Mouse (Mus musculus) lung, postnatal 0 days (tissue): Measurements from ENCODE around the gene Ubc. TPM values are rescaled to one million over a fixed set of nuclear protein-coding genes. Genes with fewer than 3 reads are reported as not detected.

ENCODE experiments used
- ATAC-seq: fragments of 200-750 bp; cut with Nextera tagmentation; 2 replicates; pipeline ENCODE4 v1.8.0; 2017; ENCODE audit warnings: moderate library complexity
- DNase-seq: peaks from one replicate; pipeline ENCODE4 v3.0.0-alpha.2; 2016; ENCODE audit warnings: low spot score
- H3K27ac ChIP-seq: fragments of 300-500 bp; sonication (generic); 2 replicates; pipeline ENCODE4 v1.5.1; 2014; ENCODE audit warnings: antibody characterized with exemption, mild to moderate bottlenecking, low read length, mixed read lengths
- H3K27me3 ChIP-seq: fragments of 300-500 bp; sonication (generic); replicated peaks from 2 replicates; pipeline ENCODE4 v1.6.1; 2014; ENCODE audit warnings: low read length, mixed read lengths; ENCODE audit not compliant: insufficient read depth
- H3K36me3 ChIP-seq: fragments of 300-500 bp; sonication (generic); 2 replicates; pipeline ENCODE4 v1.6.1; 2014; ENCODE audit warnings: low read length, mixed read lengths; ENCODE audit not compliant: insufficient read depth
- H3K4me1 ChIP-seq: fragments of 300-500 bp; sonication (generic); 2 replicates; pipeline ENCODE4 v1.6.1; 2014; ENCODE audit warnings: antibody characterized with exemption, low read depth, low read length, mixed read lengths; ENCODE audit not compliant: insufficient read depth
- H3K4me2 ChIP-seq: fragments of 300-500 bp; sonication (generic); replicated peaks from 2 replicates; pipeline ENCODE4 v1.6.1; 2014; ENCODE audit warnings: low read depth, mild to moderate bottlenecking, low read length, moderate library complexity, mixed read lengths
- H3K4me3 ChIP-seq: fragments of 300-500 bp; sonication (generic); 2 replicates; pipeline ENCODE4 v1.5.1; 2014; ENCODE audit warnings: low read depth, low read length
- H3K9ac ChIP-seq: fragments of 300-500 bp; sonication (generic); replicated peaks from 2 replicates; pipeline ENCODE4 v1.6.1; 2014; ENCODE audit warnings: low read depth, mild to moderate bottlenecking
- H3K9me3 ChIP-seq: fragments of 300-500 bp; sonication (generic); 2 replicates; pipeline ENCODE4 v1.6.1; 2016; ENCODE audit warnings: low read length, mixed read lengths
- CTCF ChIP-seq: IDR thresholded peaks from 2 replicates; pipeline ENCODE4 v1.5.1; 2016; ENCODE audit warnings: antibody characterized with exemption, mild to moderate bottlenecking
- EP300 ChIP-seq: IDR thresholded peaks from 2 replicates; pipeline ENCODE4 v1.6.1; 2016; ENCODE audit warnings: antibody characterized with exemption, mild to moderate bottlenecking, control low read depth
- WGBS: fragments of 180-500 bp; shearing (Covaris S2); extraction: QIAGEN DNeasy Blood & Tissue Kit; methylation state at CpG from one replicate; pipeline ENCODE4 v1.1.7; 2014; 5-methylcytosine and 5-hydroxymethylcytosine counted together
- polyA plus RNA-seq: library from polyadenylated mRNA; unstranded; fragments of >200 nt; fragmentation: Nextera tagmentation; extraction: Ambion mirVana; gene quantifications from 2 replicates; pipeline ENCODE4 v1.2.1, GENCODE M21; 2015

The Ubc gene
- polyA plus RNA-seq, 1 experiment from 2014 or later: 751 TPM

GRCm38 (mm10) chr5:125348067-125348466 is 41.9 kb downstream of the Ubc start:
- no peak overlapping the region for H3K9ac ChIP-seq
- TF ChIP-seq EP300: no peak
- TF ChIP-seq CTCF: no peak
- H3K4me1 ChIP-seq: no peaks in the 10 kb centered on the region
- H3K36me3 ChIP-seq: no peaks in the 10 kb centered on the region
- H3K9me3 ChIP-seq: no peaks in the 10 kb centered on the region
- 53% methylated on average over 7 of the region's 7 CpGs for WGBS
- H3K27ac ChIP-seq: no peak overlapping the region
- H3K27me3 ChIP-seq: no peaks in the 10 kb centered on the region
- no peak for ATAC-seq
- DNase-seq: no peak
- no peak overlapping the region for H3K4me2 ChIP-seq
- no peak overlapping the region for H3K4me3 ChIP-seq

DNA sequence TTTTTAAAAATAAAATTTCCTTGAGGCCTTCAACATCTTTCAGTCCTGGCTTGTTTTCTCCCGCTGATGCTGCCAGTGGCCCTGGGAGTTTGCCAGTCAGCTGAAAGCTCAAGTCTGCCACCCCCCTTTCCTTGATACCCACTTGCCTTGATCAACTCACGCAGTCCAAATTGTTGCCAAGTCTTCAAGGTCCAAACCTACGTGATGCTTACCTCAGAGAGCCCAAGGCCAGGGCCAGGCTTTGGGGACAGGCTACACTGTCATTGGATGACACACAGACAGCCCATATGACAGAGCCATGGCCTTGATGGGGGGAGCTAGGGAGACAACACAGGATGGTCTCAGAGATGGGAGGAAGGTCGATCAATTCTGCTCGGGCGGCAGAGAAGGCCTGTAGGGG is 45.7 kb downstream of the Ubc start:
- no peak for TF ChIP-seq EP300
- no peak for TF ChIP-seq CTCF
- Histone ChIP-seq H3K4me1 (peaks cover 13% of the 10 kb centered on the region), H3K27ac (no peak overlapping the region), H3K36me3 (no peaks in the 10 kb centered on the region), H3K9ac (no peak overlapping the region), H3K4me2 (no peak overlapping the region), H3K9me3 (no peaks in the 10 kb centered on the region), H3K27me3 (no peaks in the 10 kb centered on the region), H3K4me3 (no peak overlapping the region)
- no peak for ATAC-seq
- 94% methylated on average over 6 of the region's 6 CpGs for WGBS
- DNase-seq: no peak

- H3K27ac ChIP-seq: no peak overlapping the region
- ATAC-seq: no peak
- no peaks in the 10 kb centered on the region for H3K27me3 ChIP-seq
- WGBS: 37% methylated on average over 14 of the region's 14 CpGs
- no peak for DNase-seq
- TF ChIP-seq EP300: no peak
- TF ChIP-seq CTCF: no peak
- H3K9me3 ChIP-seq: no peaks in the 10 kb centered on the region
- peaks cover 13% of the 10 kb centered on the region for H3K4me1 ChIP-seq
- H3K9ac ChIP-seq: no peak overlapping the region; the same call in 1 of the 2 replicates
- H3K4me2 ChIP-seq: peak overlapping the region; percentile 88
- H3K36me3 ChIP-seq: no peaks in the 10 kb centered on the region
- H3K4me3 ChIP-seq: peak overlapping the region; percentile 64; the same call in 1 of the 2 replicates
These were observed 48.4 kb downstream of the Ubc start for GRCm38 (mm10) chr5:125341459-125342090.

GRCm38 (mm10) chr5:125340547-125341262 is 49.3 kb downstream of the Ubc start, which contains the start of gene Scarb1:
Scarb1 (minus strand) TSS chr5:125341094.
- TF ChIP-seq EP300: no peak
- TF ChIP-seq CTCF: peak; percentile 26; the same call in 1 of the 2 replicates
- Histone ChIP-seq H3K9me3 (no peaks in the 10 kb centered on the region), H3K27ac (peak within 1 kb of the TSS; percentile 48), H3K4me2 (peak within 1 kb of the TSS; percentile 88), H3K27me3 (no peaks in the 10 kb centered on the region), H3K4me3 (peak within 1 kb of the TSS; percentile 64), H3K36me3 (no peaks in the 10 kb centered on the region), H3K9ac (peak within 1 kb of the TSS; percentile 51), H3K4me1 (peaks cover 13% of the 10 kb centered on the region)
- peak; percentile 89 for DNase-seq
- peak; percentile 91 for ATAC-seq
- under 1% methylated on average over 41 of the region's 42 CpGs for WGBS

DNA sequence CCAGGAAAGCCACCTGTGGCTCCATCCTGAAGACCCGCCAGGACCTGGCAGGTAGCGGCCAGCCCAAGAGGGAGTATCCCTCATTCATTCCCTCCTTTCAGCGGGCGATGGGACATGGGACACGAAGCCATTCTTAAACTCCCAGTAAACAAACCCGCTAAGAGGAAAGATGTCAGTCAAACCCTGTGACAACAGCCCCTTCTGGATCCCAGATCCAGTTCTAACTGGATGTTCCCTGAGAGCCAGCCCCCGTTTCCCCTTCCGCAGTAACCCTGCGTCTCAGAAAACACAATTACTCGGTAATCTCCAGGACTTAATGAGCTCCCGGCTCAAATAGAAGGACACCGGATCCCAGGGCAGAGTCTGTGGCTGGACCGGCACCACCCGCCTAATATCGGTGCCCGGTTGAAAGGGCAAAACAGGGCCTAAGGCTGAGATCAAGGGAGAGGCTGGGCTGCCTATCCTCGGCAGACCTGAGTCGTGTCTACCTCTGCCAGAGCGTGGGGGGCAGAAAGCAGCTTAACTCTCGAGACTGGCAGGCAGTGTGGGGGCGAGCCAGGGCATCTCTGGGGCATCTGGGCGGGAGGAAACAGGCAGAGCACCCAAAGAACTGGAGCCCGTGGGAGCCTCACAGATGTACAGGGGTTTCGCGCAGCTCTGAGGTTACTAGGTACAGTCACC is 50.0 kb downstream of the Ubc start:
- peak overlapping the region; percentile 51 for H3K9ac ChIP-seq
- no peak for TF ChIP-seq CTCF
- TF ChIP-seq EP300: no peak
- H3K4me3 ChIP-seq: peak overlapping the region; percentile 64
- no peaks in the 10 kb centered on the region for H3K27me3 ChIP-seq
- WGBS: 5% methylated on average over 25 of the region's 25 CpGs
- peak overlapping the region; percentile 48 for H3K27ac ChIP-seq
- no peaks in the 10 kb centered on the region for H3K36me3 ChIP-seq
- DNase-seq (peak; percentile 55), ATAC-seq (peak; percentile 14)
- peak overlapping the region; percentile 88 for H3K4me2 ChIP-seq
- no peaks in the 10 kb centered on the region for H3K9me3 ChIP-seq
- peaks cover 13% of the 10 kb centered on the region for H3K4me1 ChIP-seq

- Histone ChIP-seq H3K9me3 (no peaks in the 10 kb centered on the region), H3K27me3 (no peaks in the 10 kb centered on the region), H3K4me2 (peak overlapping the region; percentile 88), H3K4me3 (peak overlapping the region; percentile 64), H3K4me1 (peaks cover 13% of the 10 kb centered on the region), H3K27ac (peak overlapping the region; percentile 48; the same call in 1 of the 2 replicates), H3K9ac (no peak overlapping the region), H3K36me3 (no peaks in the 10 kb centered on the region)
- peak; percentile 32; the same call in 1 of the 2 replicates for TF ChIP-seq CTCF
- TF ChIP-seq EP300: no peak
- peak; percentile 41 for ATAC-seq
- 4% methylated on average over 18 of the region's 18 CpGs for WGBS
- peak; percentile 78 for DNase-seq
These were observed 50.8 kb downstream of the Ubc start for GRCm38 (mm10) chr5:125339108-125339751.
